Mouse (Mus musculus): ENCODE results near the gene Ccdc162.

Gene Ccdc162

GRCm38 (mm10) chr10:41535991-41536390 lies 180.4 kb downstream of the Ccdc162 start:
- DNase-seq = no peak

- no peak for DNase-seq
Observed at GRCm38 (mm10) chr10:41529972-41530371, 186.5 kb downstream of the Ccdc162 start.

GRCm38 (mm10) chr10:41525696-41526095 lies 190.7 kb downstream of the Ccdc162 start:
- DNase-seq = no peak

- no peak for DNase-seq
Observed at GRCm38 (mm10) chr10:41523386-41523785, 193.0 kb downstream of the Ccdc162 start.

GRCm38 (mm10) chr10:41520410-41520673 lies 196.1 kb downstream of the Ccdc162 start:
- DNase-seq = no peak

GRCm38 (mm10) chr10:41519640-41520409 lies 196.6 kb downstream of the Ccdc162 start:
- peak; percentile 73 to 76 for DNase-seq

GRCm38 (mm10) chr10:41518981-41519618 lies 197.3 kb downstream of the Ccdc162 start, which contains the start of gene Cd164:
TSS of gene Cd164 (plus strand) at chr10:41519414.
- peak; percentile 90 to 92 for DNase-seq

- DNase-seq = peak; percentile 88 to 90
Observed at GRCm38 (mm10) chr10:41518508-41518980, 197.9 kb downstream of the Ccdc162 start.

GRCm38 (mm10) chr10:41514921-41515320 lies 201.5 kb downstream of the Ccdc162 start:
- no peak for DNase-seq

- no peak for DNase-seq
Observed at GRCm38 (mm10) chr10:41514301-41514700, 202.1 kb downstream of the Ccdc162 start.

GRCm38 (mm10) chr10:41509160-41509559 lies 207.3 kb downstream of the Ccdc162 start:
- DNase-seq = peak; percentile 44 to 47

GRCm38 (mm10) chr10:41505446-41505845 lies 211.0 kb downstream of the Ccdc162 start:
- peak; percentile 34 to 48 for DNase-seq

- DNase-seq = no peak
Observed at GRCm38 (mm10) chr10:41504996-41505395, 211.4 kb downstream of the Ccdc162 start.

GRCm38 (mm10) chr10:41500941-41501340 lies 215.5 kb downstream of the Ccdc162 start:
- no peak for DNase-seq

- no peak for DNase-seq
Observed at GRCm38 (mm10) chr10:41491111-41491510, 225.3 kb downstream of the Ccdc162 start.

GRCm38 (mm10) chr10:41490518-41490873 lies 225.9 kb downstream of the Ccdc162 start:
- DNase-seq = no peak

- DNase-seq = peak; percentile 94 to 96
Observed at GRCm38 (mm10) chr10:41489708-41490517, 226.5 kb downstream of the Ccdc162 start, which contains the start of the genes Smpd2 and Ppil6. TSS of gene Smpd2 (minus strand) at chr10:41490369. TSS of gene Ppil6 (plus strand) at chr10:41490439.

- DNase-seq = no peak
Observed at GRCm38 (mm10) chr10:41489294-41489693, 227.1 kb downstream of the Ccdc162 start.

GRCm38 (mm10) chr10:41488877-41489276 lies 227.6 kb downstream of the Ccdc162 start:
- DNase-seq = no peak
